Mouse (Mus musculus) limb, embryonic 12.5 days (tissue): ENCODE results near the gene Frmd4a. TPM values are rescaled to one million over a fixed set of nuclear protein-coding genes. Genes with fewer than 3 reads are reported as not detected.

ENCODE experiments used
- ATAC-seq: fragments of 200-750 bp; cut with Nextera tagmentation; 2 replicates; pipeline ENCODE4 v1.8.0; 2017; ENCODE audit warnings: low read depth, moderate TSS enrichment; ENCODE audit not compliant: insufficient number of reproducible peaks, insufficient read depth, low FRiP score, low TSS enrichment
- H3K27ac ChIP-seq: fragments of 300-500 bp; sonication (generic); 2 replicates; pipeline ENCODE4 v1.5.1; 2016; ENCODE audit warnings: mild to moderate bottlenecking, moderate library complexity
- H3K27me3 ChIP-seq: fragments of 300-500 bp; sonication (generic); 2 replicates; pipeline ENCODE4 v1.6.1; 2016; ENCODE audit warnings: mild to moderate bottlenecking, moderate library complexity
- H3K36me3 ChIP-seq: fragments of 300-500 bp; sonication (generic); 2 replicates; pipeline ENCODE4 v1.6.1; 2016; ENCODE audit warnings: mild to moderate bottlenecking, moderate library complexity
- H3K4me1 ChIP-seq: fragments of 300-500 bp; sonication (generic); replicated peaks from 2 replicates; pipeline ENCODE4 v1.6.1; 2016
- H3K4me2 ChIP-seq: fragments of 300-500 bp; sonication (generic); 2 replicates; pipeline ENCODE4 v1.6.1; 2016; ENCODE audit warnings: mild to moderate bottlenecking, moderate library complexity
- H3K4me3 ChIP-seq: fragments of 300-500 bp; sonication (generic); replicated peaks from 2 replicates; pipeline ENCODE4 v1.5.1; 2016; ENCODE audit warnings: mild to moderate bottlenecking
- H3K9ac ChIP-seq: fragments of 300-500 bp; sonication (generic); replicated peaks from 2 replicates; pipeline ENCODE4 v1.6.1; 2016; ENCODE audit warnings: mild to moderate bottlenecking, moderate library complexity
- H3K9me3 ChIP-seq: fragments of 300-500 bp; sonication (generic); 2 replicates; pipeline ENCODE4 v1.6.1; 2016; ENCODE audit warnings: mild to moderate bottlenecking, moderate library complexity
- WGBS: fragments of 180-500 bp; shearing (Covaris S2); methylation state at CpG from one replicate; pipeline ENCODE4 v1.1.7; 2016; 5-methylcytosine and 5-hydroxymethylcytosine counted together
- polyA plus RNA-seq: library from polyadenylated mRNA; unstranded; fragments of >200 nt; fragmentation: Nextera tagmentation; extraction: Ambion mirVana; gene quantifications from 2 replicates; pipeline ENCODE4 v1.2.1, GENCODE M21; 2016

The Frmd4a gene
- polyA plus RNA-seq, 1 experiment from 2014 or later = 69.3 TPM

- Histone ChIP-seq H3K9me3 (no peaks in the 10 kb centered on the region), H3K9ac (no peak overlapping the region), H3K36me3 (peaks cover 8% of the 10 kb centered on the region), H3K4me1 (peaks cover 25% of the 10 kb centered on the region), H3K27me3 (no peaks in the 10 kb centered on the region), H3K4me2 (no peak overlapping the region), H3K27ac (peak overlapping the region; percentile 5; the same call in 1 of the 2 replicates), H3K4me3 (no peak overlapping the region)
- WGBS = 39% methylated on average over 9 of the region's 9 CpGs
- no peak for ATAC-seq
Observed at GRCm38 (mm10) chr2:4361981-4362834, 344.7 kb downstream of the Frmd4a start.

- 78% methylated on average over 4 of the region's 4 CpGs for WGBS
- Histone ChIP-seq H3K4me2 (no peak overlapping the region), H3K4me1 (peaks cover 23% of the 10 kb centered on the region), H3K4me3 (no peak overlapping the region), H3K27me3 (no peaks in the 10 kb centered on the region), H3K36me3 (peaks cover 8% of the 10 kb centered on the region), H3K9ac (no peak overlapping the region), H3K27ac (no peak overlapping the region), H3K9me3 (no peaks in the 10 kb centered on the region)
- ATAC-seq = no peak
Observed at GRCm38 (mm10) chr2:4364908-4365307, 347.4 kb downstream of the Frmd4a start.

GRCm38 (mm10) chr2:4368544-4368943 is 351.0 kb downstream of the Frmd4a start:
- no peak overlapping the region for H3K27ac ChIP-seq
- no peak for ATAC-seq
- H3K4me1 ChIP-seq = peaks cover 18% of the 10 kb centered on the region
- H3K4me2 ChIP-seq = no peak overlapping the region
- no peaks in the 10 kb centered on the region for H3K9me3 ChIP-seq
- H3K27me3 ChIP-seq = no peaks in the 10 kb centered on the region
- H3K9ac ChIP-seq = no peak overlapping the region
- H3K4me3 ChIP-seq = no peak overlapping the region
- H3K36me3 ChIP-seq = peaks cover 10% of the 10 kb centered on the region
- WGBS = 82% methylated on average over 6 of the region's 6 CpGs

- ATAC-seq = no peak
- no peak overlapping the region for H3K27ac ChIP-seq
- no peak overlapping the region for H3K4me2 ChIP-seq
- 86% methylated on average over 7 of the region's 7 CpGs for WGBS
- H3K4me1 ChIP-seq = peaks cover 18% of the 10 kb centered on the region
- no peak overlapping the region for H3K4me3 ChIP-seq
- no peak overlapping the region for H3K9ac ChIP-seq
- H3K9me3 ChIP-seq = no peaks in the 10 kb centered on the region
- H3K36me3 ChIP-seq = peaks cover 9% of the 10 kb centered on the region; the same call in 1 of the 2 replicates
- no peaks in the 10 kb centered on the region for H3K27me3 ChIP-seq
Observed at GRCm38 (mm10) chr2:4370499-4370898, 353.0 kb downstream of the Frmd4a start.

- no peak overlapping the region for H3K4me3 ChIP-seq
- peaks cover 10% of the 10 kb centered on the region; the same call in 1 of the 2 replicates for H3K36me3 ChIP-seq
- 95% methylated on average over 1 of the region's 1 CpGs for WGBS
- H3K27ac ChIP-seq = no peak overlapping the region
- no peaks in the 10 kb centered on the region for H3K27me3 ChIP-seq
- no peak overlapping the region for H3K4me2 ChIP-seq
- H3K4me1 ChIP-seq = peaks cover 18% of the 10 kb centered on the region
- no peak for ATAC-seq
- no peaks in the 10 kb centered on the region for H3K9me3 ChIP-seq
- H3K9ac ChIP-seq = no peak overlapping the region
Observed at GRCm38 (mm10) chr2:4371341-4371740, 353.8 kb downstream of the Frmd4a start.

GRCm38 (mm10) chr2:4378844-4379243 is 361.3 kb downstream of the Frmd4a start:
- Histone ChIP-seq H3K9me3 (no peaks in the 10 kb centered on the region), H3K4me2 (no peak overlapping the region), H3K4me3 (no peak overlapping the region), H3K27me3 (no peaks in the 10 kb centered on the region), H3K9ac (no peak overlapping the region), H3K4me1 (peaks cover 16% of the 10 kb centered on the region), H3K36me3 (peaks cover 15% of the 10 kb centered on the region; the same call in 1 of the 2 replicates), H3K27ac (no peak overlapping the region)
- WGBS = 87% methylated on average over 3 of the region's 3 CpGs
- ATAC-seq = no peak

GRCm38 (mm10) chr2:4380435-4380834 is 362.9 kb downstream of the Frmd4a start:
- Histone ChIP-seq H3K27me3 (no peaks in the 10 kb centered on the region), H3K9ac (no peak overlapping the region), H3K4me1 (peaks cover 16% of the 10 kb centered on the region), H3K9me3 (no peaks in the 10 kb centered on the region), H3K36me3 (peaks cover 10% of the 10 kb centered on the region; the same call in 1 of the 2 replicates), H3K4me3 (no peak overlapping the region), H3K27ac (no peak overlapping the region), H3K4me2 (no peak overlapping the region)
- ATAC-seq = no peak
- WGBS = 94% methylated on average over 6 of the region's 6 CpGs

- Histone ChIP-seq H3K4me3 (no peak overlapping the region), H3K9me3 (no peaks in the 10 kb centered on the region), H3K4me1 (peaks cover 16% of the 10 kb centered on the region), H3K36me3 (peaks cover 10% of the 10 kb centered on the region; the same call in 1 of the 2 replicates), H3K27ac (no peak overlapping the region), H3K27me3 (no peaks in the 10 kb centered on the region), H3K9ac (no peak overlapping the region), H3K4me2 (no peak overlapping the region)
- no peak for ATAC-seq
- 81% methylated on average over 5 of the region's 5 CpGs for WGBS
Observed at GRCm38 (mm10) chr2:4380926-4381325, 363.4 kb downstream of the Frmd4a start.

- 39% methylated on average over 6 of the region's 6 CpGs for WGBS
- Histone ChIP-seq H3K36me3 (no peaks in the 10 kb centered on the region), H3K4me1 (peaks cover 29% of the 10 kb centered on the region), H3K4me2 (no peak overlapping the region), H3K27me3 (no peaks in the 10 kb centered on the region), H3K27ac (no peak overlapping the region), H3K9ac (no peak overlapping the region), H3K9me3 (no peaks in the 10 kb centered on the region), H3K4me3 (no peak overlapping the region)
- no peak for ATAC-seq
Observed at GRCm38 (mm10) chr2:4386468-4386867, 369.0 kb downstream of the Frmd4a start.

- Histone ChIP-seq H3K9ac (no peak overlapping the region), H3K9me3 (0 out of 2 replicates have a peak, but pooled peaks cover 4% of the 10 kb centered on the region), H3K4me3 (no peak overlapping the region), H3K36me3 (peaks cover 12% of the 10 kb centered on the region; the same call in 1 of the 2 replicates), H3K4me2 (no peak overlapping the region), H3K27me3 (no peaks in the 10 kb centered on the region), H3K27ac (peak overlapping the region; percentile 56; the same call in 1 of the 2 replicates), H3K4me1 (peaks cover 35% of the 10 kb centered on the region)
- ATAC-seq = no peak
- 32% methylated on average over 6 of the region's 6 CpGs for WGBS
Observed at GRCm38 (mm10) chr2:4389330-4389729, 371.8 kb downstream of the Frmd4a start.

GRCm38 (mm10) chr2:4391091-4391490 is 373.6 kb downstream of the Frmd4a start:
- WGBS = 81% methylated on average over 4 of the region's 4 CpGs
- Histone ChIP-seq H3K9ac (no peak overlapping the region), H3K9me3 (0 out of 2 replicates have a peak, but pooled peaks cover 4% of the 10 kb centered on the region), H3K36me3 (peaks cover 12% of the 10 kb centered on the region; the same call in 1 of the 2 replicates), H3K4me2 (no peak overlapping the region), H3K4me3 (no peak overlapping the region), H3K27me3 (no peaks in the 10 kb centered on the region), H3K27ac (0 out of 2 replicates have a peak overlapping the region, but pooled peaks have one; percentile 36), H3K4me1 (peaks cover 35% of the 10 kb centered on the region)
- no peak for ATAC-seq
